Mouse (Mus musculus) bone marrow, adult 2 months (tissue): ENCODE measurements at regions not wholly inside any gene's neighbourhood (a gene's known extent, or its start where the extent isn't known, plus 50 kb on each side); places are given as distances from the start of the nearest gene placed in this dataset.

Experiments used
- H3K27ac ChIP-seq: fragments of 200-500 bp; 2 replicates; pipeline ENCODE4 v1.5.1; 2012; ENCODE audit warnings: low read depth, mild to moderate bottlenecking, control low read depth, inconsistent platforms, low read length; ENCODE audit not compliant: control insufficient read depth, poor library complexity, insufficient read depth
- H3K4me1 ChIP-seq: fragments of 200-500 bp; 2 replicates; pipeline ENCODE4 v1.6.1; 2011; ENCODE audit warnings: low read length; ENCODE audit not compliant: control insufficient read depth, insufficient read depth
- H3K4me3 ChIP-seq: fragments of 200-500 bp; replicated peaks from 2 replicates; pipeline ENCODE3; 2011; ENCODE audit warnings: mild to moderate bottlenecking, low read depth, low read length, control low read depth; ENCODE audit not compliant: control insufficient read depth
- CTCF ChIP-seq: fragments of 200-500 bp; IDR thresholded peaks from 2 replicates; pipeline ENCODE4 v1.5.1; 2011; ENCODE audit warnings: low read length, control low read depth; ENCODE audit not compliant: control insufficient read depth, insufficient read depth
- POLR2A ChIP-seq: fragments of 200-500 bp; IDR thresholded peaks from 2 replicates; pipeline ENCODE4 v1.6.1; 2011; ENCODE audit warnings: low read depth, mild to moderate bottlenecking, control low read depth, low read length, borderline replicate concordance; ENCODE audit not compliant: control insufficient read depth
- WGBS: fragments of 180-500 bp; shearing (Covaris S2); methylation state at CpG from one replicate; pipeline ENCODE4 v1.1.7; 2018; 5-methylcytosine and 5-hydroxymethylcytosine counted together

DNA sequence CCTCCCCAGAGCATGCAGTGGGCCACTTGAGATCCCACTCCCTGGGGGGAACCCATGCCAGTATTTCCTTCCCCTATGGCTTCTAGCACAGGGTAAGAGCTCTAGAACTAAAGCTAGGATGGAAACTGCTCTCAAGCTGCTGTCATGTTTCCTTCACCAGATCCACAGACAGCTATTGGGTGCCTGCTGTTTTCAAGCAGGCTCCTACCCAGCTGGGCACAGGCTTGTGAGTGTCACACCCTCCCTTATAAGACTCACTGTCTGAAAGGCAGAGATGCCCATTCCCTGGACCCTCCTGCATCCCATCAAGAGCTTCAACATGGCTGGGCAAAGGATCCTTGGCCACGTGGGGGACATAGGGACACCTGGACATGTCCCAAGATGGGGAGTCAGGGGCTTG lies 211.6 kb downstream of the Cryba4 start:
- Histone ChIP-seq H3K27ac (no peak overlapping the region), H3K4me3 (no peak overlapping the region), H3K4me1 (no peaks in the 10 kb centered on the region)
- no peak for TF ChIP-seq POLR2A
- no peak for TF ChIP-seq CTCF
- 39% methylated on average over 1 of the region's 1 CpGs for WGBS

DNA sequence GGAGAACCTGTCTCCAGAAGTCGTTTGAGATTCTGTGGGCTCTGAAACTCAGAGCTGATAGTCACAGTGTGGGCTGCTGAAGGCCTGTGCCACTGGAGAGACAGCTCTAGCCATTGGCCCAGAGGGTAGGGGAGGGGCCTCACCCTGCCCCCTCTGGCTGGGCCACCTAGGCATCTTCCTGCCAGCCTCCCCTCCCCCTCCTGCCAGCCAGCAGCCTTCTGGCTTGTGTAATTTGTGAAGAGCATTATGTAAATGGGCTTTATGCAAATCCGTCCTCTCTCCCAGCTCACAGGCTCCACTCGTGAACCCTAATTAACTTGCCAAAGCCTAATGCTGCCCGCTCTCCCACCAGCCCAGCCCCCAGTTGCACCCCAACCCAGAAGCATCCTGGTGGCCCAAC lies 211.0 kb downstream of the Cryba4 start:
- 46% methylated on average over 4 of the region's 4 CpGs for WGBS
- Histone ChIP-seq H3K4me1 (no peaks in the 10 kb centered on the region), H3K4me3 (no peak overlapping the region), H3K27ac (no peak overlapping the region)
- TF ChIP-seq CTCF (no peak), POLR2A (no peak)

DNA sequence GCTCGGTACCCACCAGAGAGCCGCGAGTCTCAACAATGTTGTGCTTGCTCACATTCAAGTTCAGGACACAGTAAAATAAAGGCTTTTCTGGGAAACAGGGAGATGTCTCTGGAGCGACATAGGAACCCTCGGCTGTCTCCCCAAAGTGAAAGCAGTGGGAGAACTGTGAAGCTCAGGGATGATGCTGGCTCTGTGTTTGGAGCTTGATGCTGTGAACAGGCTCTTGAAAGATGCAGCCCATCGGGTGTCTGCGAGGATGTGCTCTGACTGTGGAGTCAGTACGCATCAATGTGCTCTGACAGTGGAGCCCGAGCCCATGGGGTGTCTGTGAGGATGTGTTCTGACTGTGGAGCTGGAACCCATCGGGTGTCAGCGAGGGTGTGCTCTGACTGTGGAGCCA lies 210.1 kb downstream of the Cryba4 start:
- Histone ChIP-seq H3K4me1 (no peaks in the 10 kb centered on the region), H3K27ac (no peak overlapping the region), H3K4me3 (no peak overlapping the region)
- 78% methylated on average over 11 of the region's 11 CpGs for WGBS
- TF ChIP-seq POLR2A (no peak), CTCF (no peak)

DNA sequence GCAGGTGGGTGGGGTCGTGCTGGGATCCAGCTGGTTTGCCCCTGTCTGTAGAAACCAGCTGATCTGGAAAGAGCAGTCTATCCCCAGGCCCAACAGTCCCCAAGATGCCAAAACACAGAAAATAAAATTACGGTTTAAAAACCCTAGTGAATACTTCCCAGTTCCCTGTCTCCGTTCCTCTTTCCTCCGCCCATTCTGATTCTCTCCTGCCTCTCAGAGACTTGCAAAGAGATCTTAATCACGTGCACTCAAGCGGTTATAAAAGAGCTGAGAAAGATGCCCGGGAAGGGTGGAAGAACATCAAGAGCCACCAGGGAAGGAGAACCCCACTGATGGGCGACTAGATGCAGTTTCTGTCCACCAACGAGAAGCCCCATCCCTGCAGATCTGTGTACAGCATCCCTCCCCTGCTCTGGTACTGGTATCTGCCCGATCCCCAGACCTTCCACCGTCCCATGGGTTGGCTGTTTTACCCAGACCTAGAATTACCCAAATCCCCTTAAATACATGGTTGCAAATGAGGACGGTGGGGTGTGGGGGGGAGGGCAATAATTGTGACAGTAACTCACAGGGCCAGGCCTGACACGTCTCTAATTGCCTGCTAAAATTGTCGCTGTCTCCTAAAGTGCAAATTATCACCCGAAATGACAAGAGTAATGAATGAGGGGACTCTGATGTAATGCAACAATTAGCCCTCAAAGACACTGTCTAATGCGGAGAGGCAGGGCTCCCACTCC lies 202.1 kb downstream of the Cryba4 start:
- H3K27ac ChIP-seq, result no peak overlapping the region
- TF ChIP-seq POLR2A, result no peak
- no peak for TF ChIP-seq CTCF

DNA sequence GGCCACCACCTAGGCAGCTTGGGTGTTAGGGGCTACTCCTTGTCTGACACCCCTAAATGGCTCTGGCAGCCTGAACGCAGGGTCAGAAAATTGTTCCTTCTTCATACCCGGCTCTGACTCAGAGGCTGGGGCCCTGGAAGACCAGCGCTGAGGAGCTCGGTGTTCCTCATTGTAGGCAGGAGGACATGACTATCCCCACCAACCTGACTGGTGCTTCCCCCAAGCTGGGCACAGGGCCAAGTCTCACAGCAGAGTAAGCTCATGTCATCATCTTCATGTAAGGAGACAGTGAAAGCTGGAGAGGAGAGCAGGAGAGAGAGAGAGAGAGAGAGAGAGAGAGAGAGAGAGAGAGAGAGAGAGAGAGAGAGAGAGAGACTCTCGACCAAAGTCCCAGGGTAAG lies 201.4 kb downstream of the Cryba4 start:
- Histone ChIP-seq H3K27ac (no peak overlapping the region), H3K4me3 (no peak overlapping the region), H3K4me1 (no peaks in the 10 kb centered on the region; the same call in 1 of the 2 replicates)
- no peak for TF ChIP-seq POLR2A
- WGBS, result 44% methylated on average over 5 of the region's 5 CpGs

More for the DNA sequence above, 202.1 kb downstream of the Cryba4 start:
- Histone ChIP-seq H3K4me1 (no peaks in the 10 kb centered on the region; the same call in 1 of the 2 replicates), H3K4me3 (no peak overlapping the region)
- 31% methylated on average over 16 of the region's 16 CpGs for WGBS

DNA sequence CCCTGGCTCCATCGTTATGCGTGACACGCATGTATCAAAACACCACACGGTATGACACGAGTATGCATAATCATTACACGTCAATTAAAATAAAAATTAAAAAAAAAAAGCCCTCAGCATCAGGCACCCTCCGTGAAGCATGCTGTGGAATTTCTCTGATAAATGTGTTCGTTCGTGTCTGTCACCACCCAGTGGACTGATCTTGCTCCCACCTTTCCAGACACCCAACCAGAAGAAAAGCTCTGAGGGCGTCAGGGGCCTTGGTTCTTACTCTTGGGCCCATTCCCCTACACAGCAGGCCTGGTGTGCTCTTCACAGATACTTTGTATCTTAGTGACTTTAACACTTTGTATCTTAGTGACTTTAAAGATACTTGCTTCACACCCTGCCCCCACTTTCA lies 200.5 kb downstream of the Cryba4 start:
- WGBS, result 74% methylated on average over 10 of the region's 10 CpGs
- Histone ChIP-seq H3K4me1 (no peaks in the 10 kb centered on the region; the same call in 1 of the 2 replicates), H3K4me3 (no peak overlapping the region), H3K27ac (no peak overlapping the region)
- TF ChIP-seq POLR2A (no peak), CTCF (no peak)

DNA sequence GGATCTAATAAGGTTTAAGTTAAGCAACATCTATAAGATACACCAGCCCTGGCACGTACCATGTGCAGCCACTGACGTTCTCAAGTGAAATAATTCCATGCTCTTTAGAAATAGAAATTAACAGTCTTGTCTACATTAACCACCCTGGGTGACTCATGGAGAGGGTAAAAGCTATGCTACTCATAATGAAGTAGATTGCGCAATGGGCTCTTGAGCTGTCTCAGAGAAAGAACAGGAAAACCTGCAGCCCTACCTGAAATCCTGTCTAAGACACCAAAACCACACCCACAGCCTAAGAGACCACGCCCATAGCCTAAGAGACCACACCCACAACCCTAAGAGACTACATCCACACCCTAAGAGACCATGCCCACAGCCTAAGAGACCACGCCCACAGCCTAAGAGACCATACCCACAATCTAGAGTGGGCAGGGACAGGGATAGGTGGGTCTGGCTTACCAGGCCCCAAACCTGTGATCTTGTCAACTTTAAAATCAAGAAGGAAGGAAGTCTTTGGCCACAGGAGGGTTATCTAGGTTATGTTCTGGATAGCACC lies 198.6 kb downstream of the Cryba4 start:
- TF ChIP-seq CTCF (no peak), POLR2A (no peak)
- Histone ChIP-seq H3K27ac (no peak overlapping the region), H3K4me3 (no peak overlapping the region), H3K4me1 (no peaks in the 10 kb centered on the region; the same call in 1 of the 2 replicates)
- 67% methylated on average over 5 of the region's 5 CpGs for WGBS

DNA sequence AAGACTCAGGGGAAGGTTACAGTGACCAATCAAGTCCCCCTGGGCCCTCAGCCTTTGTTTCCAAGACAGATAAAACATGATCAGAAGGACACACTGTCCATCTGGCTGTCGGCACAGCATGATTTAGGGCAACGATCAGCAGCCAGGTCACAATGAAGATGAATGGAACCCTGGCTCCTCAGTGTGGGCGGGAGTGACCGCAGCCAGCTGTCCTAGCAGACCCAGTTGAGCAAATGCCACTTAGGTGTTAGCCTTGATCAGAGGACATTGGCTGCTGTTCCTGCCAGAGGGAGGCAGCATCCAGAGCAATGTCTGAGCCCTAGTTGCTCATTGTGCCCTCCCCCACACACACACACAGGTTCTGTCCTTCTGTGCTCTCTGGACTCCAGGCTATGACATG lies 197.3 kb downstream of the Cryba4 start:
- WGBS, result 37% methylated on average over 4 of the region's 4 CpGs
- Histone ChIP-seq H3K27ac (no peak overlapping the region), H3K4me3 (no peak overlapping the region), H3K4me1 (no peaks in the 10 kb centered on the region)
- TF ChIP-seq POLR2A, result no peak
- no peak for TF ChIP-seq CTCF
